Mouse (Mus musculus) embryonic facial prominence, embryonic 14.5 days (tissue): Measurements from ENCODE around the gene Trem2. TPM values are rescaled to one million over a fixed set of nuclear protein-coding genes. Genes with fewer than 3 reads are reported as not detected.
"Not testable (repeated sequence)": the region's sequence is repeated elsewhere in the genome, so short reads cannot be mapped to it uniquely, and the experiment has no call there.

Source experiments
- ATAC-seq: fragments of 200-750 bp; cut with Nextera tagmentation; 2 replicates; pipeline ENCODE4 v1.8.0; 2017; ENCODE audit warnings: low read depth, moderate number of reproducible peaks, moderate TSS enrichment
- DNase-seq: peaks from one replicate; pipeline ENCODE4 v3.0.0-alpha.2; 2015; ENCODE audit warnings: low spot score
- H3K27ac ChIP-seq: fragments of 300-500 bp; sonication (generic); replicated peaks from 2 replicates; pipeline ENCODE4 v1.5.1; 2014; ENCODE audit warnings: low read depth, mild to moderate bottlenecking, low read length, moderate library complexity
- H3K27me3 ChIP-seq: fragments of 300-500 bp; sonication (generic); replicated peaks from 2 replicates; pipeline ENCODE4 v1.6.1; 2014; ENCODE audit warnings: low read length; ENCODE audit not compliant: control insufficient read depth, insufficient read depth
- H3K36me3 ChIP-seq: fragments of 300-500 bp; sonication (generic); 2 replicates; pipeline ENCODE4 v1.6.1; 2014; ENCODE audit warnings: low read length, mixed read lengths; ENCODE audit not compliant: control insufficient read depth, insufficient read depth
- H3K4me1 ChIP-seq: fragments of 300-500 bp; sonication (generic); 2 replicates; pipeline ENCODE4 v1.6.1; 2014; ENCODE audit warnings: antibody characterized with exemption, low read length; ENCODE audit not compliant: control insufficient read depth, insufficient read depth
- H3K4me2 ChIP-seq: fragments of 300-500 bp; sonication (generic); 2 replicates; pipeline ENCODE4 v1.6.1; 2014; ENCODE audit warnings: low read depth, mild to moderate bottlenecking, low read length, moderate library complexity, mixed read lengths
- H3K4me3 ChIP-seq: fragments of 300-500 bp; sonication (generic); 2 replicates; pipeline ENCODE4 v1.5.1; 2014; ENCODE audit warnings: low read depth, mild to moderate bottlenecking, low read length
- H3K9ac ChIP-seq: fragments of 300-500 bp; sonication (generic); 2 replicates; pipeline ENCODE4 v1.6.1; 2014; ENCODE audit warnings: low read depth, mild to moderate bottlenecking, low read length, moderate library complexity, mixed read lengths
- H3K9me3 ChIP-seq: fragments of 300-500 bp; sonication (generic); 2 replicates; pipeline ENCODE4 v1.6.1; 2016; ENCODE audit warnings: low read length; ENCODE audit not compliant: control insufficient read depth
- WGBS: fragments of 180-500 bp; shearing (Covaris S2); extraction: QIAGEN DNeasy Blood & Tissue Kit; methylation state at CpG from one replicate; pipeline ENCODE4 v1.1.7; 2014; 5-methylcytosine and 5-hydroxymethylcytosine counted together
- polyA plus RNA-seq: library from polyadenylated mRNA; unstranded; fragments of >200 nt; fragmentation: Nextera tagmentation; extraction: Ambion mirVana; gene quantifications from 2 replicates; pipeline ENCODE4 v1.2.1, GENCODE M21; 2014

Gene Trem2
- polyA plus RNA-seq, 1 experiment from 2014 or later: 6.6 TPM

- DNase-seq (no peak), ATAC-seq (no peak)
- WGBS: 97% methylated on average over 1 of the region's 1 CpGs
- H3K4me3 ChIP-seq: no peak overlapping the region
- H3K27me3 ChIP-seq: no peaks in the 10 kb centered on the region
- H3K36me3 ChIP-seq: no peaks in the 10 kb centered on the region
- no peaks in the 10 kb centered on the region for H3K4me1 ChIP-seq
- no peaks in the 10 kb centered on the region for H3K9me3 ChIP-seq
- H3K4me2 ChIP-seq: no peak overlapping the region
- H3K9ac ChIP-seq: no peak overlapping the region
- H3K27ac ChIP-seq: no peak overlapping the region
Measured at GRCm38 (mm10) chr17:48340267-48340666, 5.9 kb upstream of the Trem2 start.

GRCm38 (mm10) chr17:48341947-48342346 is 4.3 kb upstream of the Trem2 start:
- no peaks in the 10 kb centered on the region for H3K9me3 ChIP-seq
- H3K4me1 ChIP-seq: no peaks in the 10 kb centered on the region
- H3K4me2 ChIP-seq: no peak overlapping the region
- H3K36me3 ChIP-seq: no peaks in the 10 kb centered on the region
- H3K27ac ChIP-seq: no peak overlapping the region
- DNase-seq: no peak
- no peak for ATAC-seq
- no peaks in the 10 kb centered on the region for H3K27me3 ChIP-seq
- H3K9ac ChIP-seq: no peak overlapping the region
- WGBS: 71% methylated on average over 3 of the region's 3 CpGs
- no peak overlapping the region for H3K4me3 ChIP-seq

GRCm38 (mm10) chr17:48343065-48343464 is 3.1 kb upstream of the Trem2 start:
- no peak overlapping the region for H3K9ac ChIP-seq
- DNase-seq (no peak), ATAC-seq (no peak)
- 88% methylated on average over 2 of the region's 2 CpGs for WGBS
- no peak overlapping the region for H3K27ac ChIP-seq
- no peak overlapping the region for H3K4me2 ChIP-seq
- no peaks in the 10 kb centered on the region for H3K36me3 ChIP-seq
- no peaks in the 10 kb centered on the region for H3K4me1 ChIP-seq
- no peaks in the 10 kb centered on the region for H3K9me3 ChIP-seq
- H3K4me3 ChIP-seq: no peak overlapping the region
- no peaks in the 10 kb centered on the region for H3K27me3 ChIP-seq

GRCm38 (mm10) chr17:48345824-48346223 is 377 bp upstream of the Trem2 start:
- no peak for ATAC-seq
- no peaks in the 10 kb centered on the region for H3K9me3 ChIP-seq
- 76% methylated on average over 4 of the region's 4 CpGs for WGBS
- no peaks in the 10 kb centered on the region for H3K36me3 ChIP-seq
- no peak overlapping the region for H3K9ac ChIP-seq
- H3K27me3 ChIP-seq: no peaks in the 10 kb centered on the region
- H3K4me2 ChIP-seq: no peak overlapping the region
- H3K27ac ChIP-seq: no peak overlapping the region
- no peak for DNase-seq
- H3K4me1 ChIP-seq: no peaks in the 10 kb centered on the region
- no peak overlapping the region for H3K4me3 ChIP-seq

- H3K4me2 ChIP-seq: no peak overlapping the region
- 67% methylated on average over 4 of the region's 4 CpGs for WGBS
- H3K36me3 ChIP-seq: no peaks in the 10 kb centered on the region
- ATAC-seq (no peak), DNase-seq (no peak)
- no peak overlapping the region for H3K27ac ChIP-seq
- H3K4me1 ChIP-seq: no peaks in the 10 kb centered on the region
- H3K9me3 ChIP-seq: no peaks in the 10 kb centered on the region
- H3K4me3 ChIP-seq: no peak overlapping the region
- no peaks in the 10 kb centered on the region for H3K27me3 ChIP-seq
- no peak overlapping the region for H3K9ac ChIP-seq
Measured at GRCm38 (mm10) chr17:48346834-48347233, 633 bp downstream of the Trem2 start.

- no peak overlapping the region for H3K27ac ChIP-seq
- H3K27me3 ChIP-seq: no peaks in the 10 kb centered on the region
- DNase-seq: no peak
- no peak overlapping the region for H3K9ac ChIP-seq
- H3K9me3 ChIP-seq: no peaks in the 10 kb centered on the region
- no peaks in the 10 kb centered on the region for H3K4me1 ChIP-seq
- no peak for ATAC-seq
- H3K36me3 ChIP-seq: no peaks in the 10 kb centered on the region
- WGBS: 78% methylated on average over 2 of the region's 2 CpGs
- H3K4me2 ChIP-seq: no peak overlapping the region
- H3K4me3 ChIP-seq: no peak overlapping the region
Measured at GRCm38 (mm10) chr17:48347287-48347686, 1.1 kb downstream of the Trem2 start.

- Histone ChIP-seq H3K36me3 (no peaks in the 10 kb centered on the region), H3K9me3 (no peaks in the 10 kb centered on the region), H3K4me3 (no peak overlapping the region), H3K27ac (no peak overlapping the region), H3K4me2 (no peak overlapping the region), H3K4me1 (no peaks in the 10 kb centered on the region), H3K27me3 (no peaks in the 10 kb centered on the region), H3K9ac (no peak overlapping the region)
- 82% methylated on average over 5 of the region's 5 CpGs for WGBS
- no peak for ATAC-seq
- no peak for DNase-seq
Measured at GRCm38 (mm10) chr17:48350681-48351193, 4.5 kb downstream of the Trem2 start.

- not testable (repeated sequence) for H3K4me2 ChIP-seq, DNase-seq, ATAC-seq, H3K27me3 ChIP-seq, H3K4me3 ChIP-seq, H3K36me3 ChIP-seq, H3K9me3 ChIP-seq, H3K27ac ChIP-seq, H3K9ac ChIP-seq, H3K4me1 ChIP-seq
- WGBS: 72% methylated on average over 7 of the region's 7 CpGs
Measured at GRCm38 (mm10) chr17:48352976-48353375, 6.8 kb downstream of the Trem2 start.

- no peak overlapping the region for H3K9ac ChIP-seq
- ATAC-seq (no peak), DNase-seq (no peak)
- no peaks in the 10 kb centered on the region for H3K27me3 ChIP-seq
- no peaks in the 10 kb centered on the region for H3K9me3 ChIP-seq
- no peaks in the 10 kb centered on the region for H3K36me3 ChIP-seq
- H3K4me3 ChIP-seq: no peak overlapping the region
- no peaks in the 10 kb centered on the region for H3K4me1 ChIP-seq
- 81% methylated on average over 3 of the region's 3 CpGs for WGBS
- H3K4me2 ChIP-seq: no peak overlapping the region
- no peak overlapping the region for H3K27ac ChIP-seq
Measured at GRCm38 (mm10) chr17:48355822-48356221, 9.6 kb downstream of the Trem2 start.
